Mouse (Mus musculus): ENCODE results near the gene 2310061I04Rik.

Gene 2310061I04Rik

DNA sequence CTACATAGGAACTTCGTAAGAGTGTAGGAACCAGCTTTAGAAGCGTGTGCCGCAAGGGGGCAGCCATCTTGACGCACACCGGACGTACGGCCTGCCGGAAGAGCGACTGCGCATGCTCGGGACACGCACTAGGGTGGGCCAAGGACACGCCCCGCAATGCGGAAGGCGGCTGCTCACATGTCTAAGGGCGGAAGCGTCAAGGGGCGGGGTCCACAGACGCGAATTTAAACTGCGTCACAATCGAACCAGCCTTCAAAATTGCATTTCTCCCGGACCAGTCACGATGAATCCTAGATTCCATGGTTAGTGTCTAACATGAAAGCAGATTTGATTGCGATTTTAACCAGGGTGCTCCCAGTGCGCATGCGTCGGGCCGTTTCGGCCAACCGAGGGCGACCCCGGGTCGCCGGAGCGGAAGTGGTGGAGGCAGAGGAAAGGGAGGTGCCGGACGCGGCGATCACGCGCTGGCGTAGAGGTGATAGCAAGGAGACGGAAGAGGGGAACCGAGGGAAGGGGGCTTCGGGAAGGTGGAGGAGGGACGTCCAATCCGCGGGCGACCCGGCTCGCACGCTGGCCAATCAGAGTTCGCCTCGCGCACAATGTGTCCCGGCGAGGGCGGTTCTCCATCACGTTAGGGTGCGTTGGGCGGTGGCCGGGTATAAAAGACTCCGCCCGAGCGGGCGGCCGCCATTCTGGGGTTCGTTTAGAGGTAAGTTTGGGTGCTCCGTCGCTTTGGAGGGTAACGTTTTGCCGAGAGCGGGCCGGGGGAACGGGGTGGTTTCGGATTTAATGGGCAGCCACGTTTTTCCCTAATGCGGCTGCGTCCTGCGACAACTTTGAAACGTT, 19.3 kb upstream of the 2310061I04Rik start, which contains the start of the genes Mrps18b and Ppp1r10:
Gene Mrps18b (minus strand): TSS at position 93 of the 846 bp plus-strand sequence.
Gene Ppp1r10 (plus strand): TSS at position 138 of the 846 bp plus-strand sequence.
- peak; percentile 94 for DNase-seq (ENCODE audit: extremely low spot score, low read depth, low spot score)

DNA sequence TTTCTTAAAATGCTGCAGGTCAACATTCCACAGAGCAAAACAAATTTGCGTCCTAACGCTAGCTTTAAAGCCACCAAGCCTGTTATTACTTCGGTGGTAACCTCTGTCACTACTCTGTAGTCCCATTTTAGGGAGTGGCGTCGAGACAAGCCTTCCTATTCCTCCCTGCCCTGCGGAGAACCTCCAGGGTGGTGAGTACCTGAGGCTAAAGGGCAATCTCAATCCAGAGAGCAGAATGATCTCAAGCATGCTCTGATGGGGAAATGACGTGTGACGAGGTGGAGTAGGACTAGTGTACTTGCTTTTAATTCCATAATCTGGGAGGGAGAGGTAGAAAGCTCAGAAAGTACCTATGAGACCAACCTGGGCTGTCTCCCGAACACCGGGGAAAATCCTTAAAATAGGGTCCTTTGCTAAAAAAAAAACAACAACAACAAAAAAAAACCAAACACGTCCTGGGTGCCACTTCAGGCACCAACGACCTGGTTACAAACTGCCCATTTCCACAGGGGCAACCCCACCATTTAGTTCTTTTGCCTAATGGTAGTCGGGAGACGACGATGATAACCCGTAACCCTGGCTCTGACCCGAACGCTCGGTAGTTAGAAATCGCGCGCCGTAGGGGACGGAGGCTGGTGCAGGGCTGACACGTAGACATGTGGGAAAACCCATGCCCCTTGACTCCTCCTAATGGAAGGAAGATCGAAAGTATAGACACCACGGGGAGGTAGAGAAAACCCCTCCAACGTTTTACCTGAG, 18.5 kb upstream of the 2310061I04Rik start:
- DNase-seq (ENCODE audit: extremely low spot score, low read depth, low spot score) = no peak

DNA sequence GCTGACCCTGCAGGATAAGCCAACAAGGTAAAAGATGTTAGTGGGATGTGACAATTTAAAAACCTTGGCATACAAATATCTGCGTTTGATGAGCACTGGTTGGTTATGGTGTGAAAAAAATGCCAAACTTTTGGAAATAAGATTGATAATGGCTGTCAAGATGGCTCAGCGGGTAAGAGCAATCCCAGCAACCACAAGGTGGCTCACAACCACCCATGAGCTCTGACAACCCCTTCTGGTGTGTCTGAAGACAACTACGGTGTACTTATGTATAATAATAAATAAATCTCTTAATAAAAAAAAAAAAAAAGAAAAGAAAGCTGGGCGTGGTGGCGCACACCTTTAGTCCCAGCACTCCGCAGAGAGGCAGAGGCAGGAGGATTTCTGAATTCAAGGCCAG, 17.7 kb upstream of the 2310061I04Rik start:
- no peak for DNase-seq (ENCODE audit: extremely low spot score, low read depth, low spot score)

DNA sequence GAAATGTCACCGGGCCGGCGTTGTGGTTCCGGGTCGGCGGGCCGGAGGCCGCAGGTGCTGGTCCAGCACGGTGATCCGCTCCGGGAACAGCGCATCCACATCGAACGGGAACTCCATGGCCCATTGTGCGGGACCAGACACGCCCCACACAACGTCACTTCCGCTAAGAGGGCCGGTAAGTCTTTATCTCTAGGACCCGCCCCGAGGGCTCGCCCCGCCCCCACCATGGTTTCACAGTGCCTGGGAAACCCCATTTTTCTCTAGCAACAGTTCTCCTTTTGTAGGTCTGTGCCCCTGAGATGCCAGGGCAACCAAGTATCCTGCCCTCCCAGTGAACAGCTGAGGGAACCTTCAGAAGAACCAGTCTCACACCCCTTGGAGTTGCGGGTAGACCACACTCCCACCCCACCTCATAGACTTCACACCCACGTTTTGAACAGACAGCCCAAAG, 12.7 kb upstream of the 2310061I04Rik start, which contains the start of gene Atat1:
Gene Atat1 (minus strand): TSS at position 157 of the 451 bp plus-strand sequence.
- DNase-seq (ENCODE audit: extremely low spot score, low read depth, low spot score) = peak; percentile 75

DNA sequence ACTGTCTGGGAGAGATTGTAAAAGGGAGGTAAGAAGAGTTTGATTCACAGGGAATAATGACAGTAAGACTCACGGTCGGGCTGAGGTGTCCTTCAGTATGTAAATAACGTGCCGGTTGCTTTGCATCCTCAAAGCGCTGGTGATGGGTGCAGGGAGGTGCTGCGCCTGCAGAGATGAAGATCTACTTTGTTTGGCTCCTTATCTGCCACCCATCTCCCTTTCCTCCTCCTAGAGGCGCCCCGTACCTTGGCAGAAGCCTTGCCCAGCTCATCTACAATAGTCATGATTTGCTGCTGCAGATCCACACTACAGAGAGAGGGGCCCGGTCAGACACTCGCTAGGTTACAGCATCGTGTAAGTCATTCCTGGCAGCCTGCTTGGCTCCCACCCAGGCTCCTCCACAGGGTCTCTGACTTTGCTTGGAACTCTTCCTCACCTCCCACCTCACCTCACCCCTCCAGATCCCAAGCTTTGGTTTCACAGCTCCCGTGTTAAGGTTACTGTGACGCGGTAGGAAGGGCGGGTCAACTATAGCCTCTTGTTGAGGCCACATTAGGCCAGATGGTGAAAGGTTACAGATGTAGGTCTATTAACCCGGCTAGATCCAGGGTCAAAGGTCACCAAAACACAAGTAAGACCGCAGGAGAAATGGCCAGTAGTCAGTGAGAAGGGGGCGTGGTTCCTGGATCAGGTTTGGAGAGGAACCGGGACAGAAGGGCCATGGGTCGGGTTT, 12.1 kb upstream of the 2310061I04Rik start:
- DNase-seq (ENCODE audit: extremely low spot score, low read depth, low spot score) = no peak

DNA sequence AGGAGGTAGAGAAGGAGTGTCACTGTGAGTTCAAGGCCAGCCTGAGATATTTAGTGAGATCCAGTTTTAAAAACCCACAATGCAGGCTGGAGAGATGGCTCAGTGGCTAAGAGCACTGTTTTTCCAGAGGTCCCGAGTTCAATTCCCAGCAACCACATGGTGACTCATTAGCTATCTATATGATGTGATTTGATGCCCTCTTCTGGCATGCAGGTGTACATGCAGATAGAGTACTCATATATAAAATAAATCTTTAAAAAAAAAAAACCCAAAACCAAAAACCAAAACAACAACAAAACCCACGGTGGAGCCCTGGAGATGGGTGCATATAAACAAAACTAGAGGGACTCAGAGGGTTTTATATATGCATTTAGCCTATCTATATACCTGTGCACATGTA, 10.4 kb upstream of the 2310061I04Rik start:
- no peak for DNase-seq (ENCODE audit: extremely low spot score, low read depth, low spot score)

DNA sequence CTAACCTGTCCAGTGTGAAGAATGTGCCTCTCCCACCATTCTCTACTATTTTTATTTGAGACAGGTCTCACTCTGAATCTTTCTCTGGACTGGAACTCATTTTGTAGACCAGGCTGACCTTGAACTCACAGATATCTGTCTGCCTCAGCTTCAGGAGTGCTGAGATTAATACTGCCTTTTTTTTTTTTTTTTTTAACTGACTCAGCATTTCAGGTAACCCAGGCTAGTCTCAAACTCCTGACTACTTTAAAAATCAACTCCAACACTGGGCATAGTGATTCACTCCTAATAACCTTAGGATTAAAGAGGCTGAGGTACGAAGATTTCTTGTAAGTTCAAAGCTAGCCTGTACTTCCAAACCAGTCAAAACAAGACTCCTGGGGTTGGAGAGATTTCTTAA, 8.4 kb upstream of the 2310061I04Rik start:
- no peak for DNase-seq (ENCODE audit: extremely low spot score, low read depth, low spot score)

DNA sequence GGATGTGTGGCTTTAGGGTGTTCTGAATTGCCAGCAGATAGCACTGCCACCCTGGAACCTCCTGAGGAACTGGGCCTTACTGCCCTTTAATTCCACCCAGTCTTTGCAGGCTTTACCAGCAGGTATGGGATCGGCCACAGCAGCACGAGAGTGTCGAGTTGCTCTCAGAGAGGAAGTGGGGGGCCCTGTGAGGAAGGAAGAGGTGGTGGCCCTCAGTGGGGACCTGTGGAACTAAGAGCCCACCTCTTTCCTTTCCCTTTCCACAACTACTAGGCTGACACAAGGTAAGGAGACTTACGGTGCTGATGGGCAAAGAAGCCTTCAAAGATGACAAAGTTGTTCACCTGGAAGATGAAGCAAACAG, 6.7 kb upstream of the 2310061I04Rik start:
- no peak for DNase-seq (ENCODE audit: extremely low spot score, low read depth, low spot score)

DNA sequence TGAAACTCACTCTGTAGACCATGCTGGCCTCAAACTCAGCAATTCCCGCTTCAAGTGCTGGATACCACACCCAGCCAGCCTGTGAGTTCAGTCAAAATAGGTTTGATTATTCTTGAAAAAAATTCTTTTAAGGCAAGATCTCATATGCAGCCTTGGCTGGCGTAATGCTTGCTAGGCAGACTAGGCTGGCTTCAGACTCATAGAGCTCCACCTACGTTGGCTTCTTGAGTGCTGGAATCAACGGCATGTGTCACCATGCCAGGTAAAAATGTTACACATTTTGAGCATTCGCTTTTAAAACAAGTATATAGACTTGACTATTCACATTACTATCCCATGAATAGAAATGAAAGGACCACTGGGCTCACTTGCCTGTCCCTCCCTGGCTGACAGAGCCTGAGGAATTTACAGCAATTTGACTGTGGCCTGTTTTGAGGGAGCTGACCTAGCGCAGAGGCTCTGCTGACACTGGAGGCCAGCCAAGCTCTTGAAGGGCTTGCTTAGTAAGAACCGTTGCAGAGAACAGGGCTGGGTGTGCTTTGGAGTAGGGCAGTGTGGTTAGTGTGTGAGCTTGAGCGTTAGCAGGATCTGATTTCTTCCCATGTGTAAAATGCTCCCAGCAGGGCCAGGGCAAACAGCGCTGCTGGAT, 6.2 kb upstream of the 2310061I04Rik start:
- no peak for DNase-seq (ENCODE audit: extremely low spot score, low read depth, low spot score)

DNA sequence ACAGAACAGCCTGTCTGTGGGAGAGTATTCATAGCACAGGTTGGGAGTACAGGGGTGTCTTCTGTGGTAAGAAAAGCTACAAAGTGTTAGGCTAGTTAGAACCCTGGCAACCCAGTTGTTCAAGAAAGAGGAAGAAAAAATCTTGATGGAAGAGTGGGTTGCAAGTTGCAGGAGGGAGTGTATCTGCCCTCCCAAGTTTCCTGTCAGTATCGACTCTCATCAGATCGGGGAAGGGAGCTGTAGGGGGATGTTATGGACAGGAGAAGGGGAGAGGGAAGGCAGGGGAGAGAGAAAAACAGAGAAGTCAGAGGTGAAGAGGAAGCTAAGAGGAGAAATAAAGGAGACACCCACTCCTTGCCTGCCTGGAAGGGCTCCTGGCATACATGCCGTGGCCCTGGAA, 3.4 kb upstream of the 2310061I04Rik start:
- DNase-seq (ENCODE audit: extremely low spot score, low read depth, low spot score) = no peak

DNA sequence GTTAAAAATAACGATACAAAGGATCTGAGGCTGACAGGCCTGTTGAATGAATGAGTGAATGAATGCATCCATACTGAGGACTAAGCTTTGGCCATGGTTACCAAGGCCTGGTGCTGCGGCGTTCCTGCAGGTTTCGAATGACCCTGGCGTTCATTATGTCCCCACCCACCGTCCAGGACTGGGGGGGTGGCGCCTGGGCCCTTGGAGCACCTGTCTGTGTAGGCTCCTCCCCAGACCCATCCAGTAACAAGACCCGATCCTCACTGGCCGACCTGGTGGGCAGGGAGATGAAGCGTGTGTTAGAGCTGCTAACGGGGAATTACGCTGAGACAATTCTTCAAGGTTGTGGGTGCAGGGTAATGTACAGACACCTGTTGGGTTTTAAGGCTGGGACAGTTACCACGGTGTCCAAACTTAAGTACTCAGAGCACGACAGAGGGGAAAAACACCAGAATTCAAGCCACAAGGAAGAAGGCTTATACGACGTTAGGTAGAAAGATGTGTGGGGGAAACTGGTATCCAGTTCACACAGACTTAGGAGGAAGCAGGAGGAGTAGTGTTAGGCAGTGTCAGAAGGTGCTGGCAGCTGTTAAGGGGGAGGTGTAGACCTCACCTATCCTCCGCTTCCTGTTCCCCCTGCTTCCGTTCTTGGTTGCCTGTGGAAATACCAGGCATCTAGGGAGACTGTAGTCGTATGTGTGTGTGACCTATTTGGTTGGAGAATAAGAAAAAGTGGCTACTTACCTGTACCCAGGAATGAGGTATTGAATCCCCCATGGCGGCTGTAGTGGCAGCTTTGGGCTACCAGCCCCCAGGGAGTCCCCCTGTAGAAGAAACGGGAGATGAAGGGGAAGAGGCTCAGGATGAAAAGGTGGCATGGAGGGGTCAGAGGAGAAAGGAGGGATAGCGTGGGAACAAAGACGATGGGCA, 678 bp upstream of the 2310061I04Rik start:
- DNase-seq (ENCODE audit: extremely low spot score, low read depth, low spot score) = no peak

DNA sequence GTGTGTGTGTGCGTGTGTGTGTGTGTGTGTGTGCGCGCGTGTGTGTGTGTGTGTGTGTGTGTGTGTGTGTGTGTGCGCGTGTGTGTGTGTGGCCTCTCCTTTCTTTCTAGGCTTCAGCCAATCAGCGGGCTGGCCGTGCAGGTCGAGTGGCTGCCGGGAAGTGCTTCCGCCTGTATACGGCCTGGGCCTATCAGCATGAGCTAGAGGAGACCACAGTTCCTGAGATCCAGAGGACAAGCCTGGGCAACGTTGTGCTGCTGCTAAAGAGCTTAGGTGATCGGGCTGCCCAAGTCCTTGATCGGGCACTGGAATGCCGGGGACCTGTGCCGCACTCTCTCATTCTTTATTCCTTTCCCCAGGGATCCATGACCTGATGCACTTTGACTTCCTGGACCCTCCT, 9.5 kb downstream of the 2310061I04Rik start:
- no peak for DNase-seq (ENCODE audit: extremely low spot score, low read depth, low spot score)

DNA sequence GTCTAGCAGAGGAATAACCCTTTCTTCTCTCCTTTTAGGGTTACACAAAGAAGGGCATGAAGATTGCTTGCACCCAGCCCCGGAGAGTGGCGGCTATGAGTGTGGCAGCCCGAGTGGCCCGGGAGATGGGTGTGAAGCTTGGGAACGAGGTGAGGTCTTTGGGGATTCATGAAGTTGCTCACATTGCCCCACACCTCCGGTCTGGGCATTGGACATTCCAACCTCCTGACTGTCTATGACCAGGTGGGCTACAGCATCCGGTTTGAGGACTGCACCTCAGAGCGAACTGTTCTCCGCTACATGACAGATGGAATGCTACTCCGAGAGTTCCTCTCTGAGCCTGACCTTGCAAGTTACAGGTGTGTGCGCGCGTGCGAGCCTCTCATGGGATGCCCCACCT, 13.5 kb downstream of the 2310061I04Rik start:
- DNase-seq (ENCODE audit: extremely low spot score, low read depth, low spot score) = no peak

DNA sequence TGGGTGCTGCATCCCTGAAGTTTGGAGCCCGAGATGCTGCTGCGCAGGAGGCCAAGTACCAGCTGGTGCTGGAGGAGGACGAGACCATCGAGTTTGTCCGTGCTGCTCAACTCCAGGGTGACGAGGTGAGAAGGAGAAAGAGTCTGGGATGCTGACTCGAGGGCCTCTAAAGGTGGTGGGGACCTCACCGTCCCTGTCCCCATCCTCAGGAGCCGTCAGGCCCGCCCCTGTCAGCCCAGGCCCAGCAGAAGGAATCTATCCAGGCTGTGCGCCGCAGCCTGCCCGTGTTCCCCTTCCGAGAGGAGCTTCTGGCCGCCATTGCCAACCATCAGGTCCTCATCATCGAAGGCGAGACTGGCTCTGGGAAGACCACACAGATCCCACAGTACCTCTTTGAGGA, 14.3 kb downstream of the 2310061I04Rik start:
- DNase-seq (ENCODE audit: extremely low spot score, low read depth, low spot score) = no peak

DNA sequence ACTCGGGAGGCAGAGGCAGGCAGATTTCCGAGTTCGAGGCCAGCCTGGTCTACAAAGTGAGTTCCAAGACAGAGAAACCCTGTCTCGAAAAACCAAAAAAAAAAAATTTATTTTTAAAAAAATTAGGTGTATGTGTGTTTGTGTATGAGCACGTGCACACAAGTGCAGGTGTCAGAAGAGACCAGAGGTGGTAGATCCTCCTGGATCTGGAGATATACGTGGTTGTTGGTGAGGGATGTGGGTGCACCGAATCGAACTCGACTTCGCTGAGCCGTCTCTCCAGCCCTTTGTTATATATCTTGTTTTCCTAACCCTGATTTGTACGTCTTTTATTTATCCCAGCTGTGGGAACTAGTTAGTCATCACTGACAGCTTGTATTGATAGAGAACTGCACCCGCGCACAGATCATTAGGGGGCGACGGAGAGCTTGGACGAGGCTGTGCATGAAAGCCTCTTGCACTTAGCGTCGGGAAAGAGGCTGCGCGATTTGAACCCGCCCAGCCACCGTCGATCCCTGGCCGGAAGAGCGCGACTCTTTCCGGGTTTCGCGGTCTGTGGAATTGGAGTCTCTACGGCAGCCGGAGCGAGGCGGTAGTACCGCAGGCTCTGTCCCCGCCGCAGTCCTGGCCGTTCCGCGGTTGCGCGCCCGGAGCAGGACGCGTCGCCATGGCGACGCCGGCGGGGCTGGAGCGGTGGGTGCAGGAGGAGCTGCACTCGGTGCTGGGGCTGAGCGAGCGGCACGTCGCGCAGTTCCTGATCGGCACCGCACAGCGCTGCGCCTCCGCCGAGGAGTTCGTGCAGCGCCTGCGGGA, 17.8 kb downstream of the 2310061I04Rik start, which contains the start of gene Dhx16:
Gene Dhx16 (plus strand): TSS at position 575 of the 813 bp plus-strand sequence.
- DNase-seq (ENCODE audit: extremely low spot score, low read depth, low spot score) = no peak

DNA sequence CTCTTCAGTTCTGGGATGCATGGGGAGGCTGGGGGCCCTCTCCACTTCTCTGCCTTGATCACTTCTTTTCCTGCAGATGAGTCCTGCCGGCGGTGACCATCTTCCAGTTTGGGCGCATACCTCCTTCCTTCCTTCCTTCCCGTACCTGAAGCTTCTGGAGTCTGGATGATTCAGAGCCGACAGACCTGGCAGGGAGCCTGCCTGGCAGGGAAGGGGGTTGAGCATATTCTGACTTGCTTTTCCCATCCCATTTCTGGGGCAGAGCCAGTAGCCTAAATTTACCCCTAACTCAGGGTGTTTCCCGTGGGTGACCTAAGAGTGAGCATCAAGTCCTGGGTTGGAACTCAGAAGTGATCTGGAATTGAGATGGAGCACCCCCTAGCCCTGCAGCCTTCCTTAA, 22.5 kb downstream of the 2310061I04Rik start:
- DNase-seq (ENCODE audit: extremely low spot score, low read depth, low spot score) = no peak

DNA sequence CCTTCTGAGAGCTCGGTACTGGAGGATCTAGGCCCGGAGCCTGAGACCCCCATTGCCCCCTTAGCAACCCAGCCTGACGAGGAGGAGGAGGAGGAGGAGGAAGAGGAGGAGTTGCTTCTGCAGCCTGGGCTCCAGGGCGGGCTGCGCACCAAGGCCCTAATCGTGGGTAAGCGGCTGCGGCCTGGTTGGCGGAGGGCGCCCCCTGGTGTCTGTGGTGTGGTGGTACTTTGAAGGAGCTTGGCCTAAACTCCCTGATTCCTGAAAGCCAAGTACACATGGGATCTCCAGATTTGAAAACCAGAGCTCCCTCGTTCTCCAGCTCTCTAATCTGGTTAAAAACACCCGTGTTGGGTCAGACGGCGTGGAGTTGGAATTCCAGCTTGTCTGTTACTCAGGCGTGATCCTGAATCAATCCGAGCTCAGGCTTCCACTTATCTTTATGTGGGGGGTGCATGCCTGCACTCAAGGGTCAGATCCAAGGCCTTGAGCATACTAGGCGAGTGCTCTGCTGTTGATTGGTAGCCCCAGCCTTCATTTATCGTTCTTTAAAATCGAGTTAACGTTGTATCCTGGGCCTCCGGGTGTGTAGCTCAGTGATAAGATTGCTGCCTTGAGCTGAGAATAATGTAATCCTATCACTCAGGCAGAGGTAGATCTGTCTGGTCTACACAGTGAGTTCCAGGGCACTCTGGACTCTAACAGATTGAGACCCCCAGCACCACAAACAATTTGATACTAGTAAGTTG, 23.3 kb downstream of the 2310061I04Rik start:
- DNase-seq (ENCODE audit: extremely low spot score, low read depth, low spot score) = no peak

Measured in hindlimb bud, embryonic 11.5 days (tissue).